Mouse (Mus musculus): ENCODE measurements around the gene Plekhh2. TPM values are rescaled to one million over a fixed set of nuclear protein-coding genes. Genes with fewer than 3 reads are reported as not detected.
A peak's percentile ranks its signal among the peaks of the same experiment; 100 is the strongest.

The Plekhh2 gene
- polyA plus RNA-seq, 1 experiment from 2014 or later: 0.89 TPM

DNA sequence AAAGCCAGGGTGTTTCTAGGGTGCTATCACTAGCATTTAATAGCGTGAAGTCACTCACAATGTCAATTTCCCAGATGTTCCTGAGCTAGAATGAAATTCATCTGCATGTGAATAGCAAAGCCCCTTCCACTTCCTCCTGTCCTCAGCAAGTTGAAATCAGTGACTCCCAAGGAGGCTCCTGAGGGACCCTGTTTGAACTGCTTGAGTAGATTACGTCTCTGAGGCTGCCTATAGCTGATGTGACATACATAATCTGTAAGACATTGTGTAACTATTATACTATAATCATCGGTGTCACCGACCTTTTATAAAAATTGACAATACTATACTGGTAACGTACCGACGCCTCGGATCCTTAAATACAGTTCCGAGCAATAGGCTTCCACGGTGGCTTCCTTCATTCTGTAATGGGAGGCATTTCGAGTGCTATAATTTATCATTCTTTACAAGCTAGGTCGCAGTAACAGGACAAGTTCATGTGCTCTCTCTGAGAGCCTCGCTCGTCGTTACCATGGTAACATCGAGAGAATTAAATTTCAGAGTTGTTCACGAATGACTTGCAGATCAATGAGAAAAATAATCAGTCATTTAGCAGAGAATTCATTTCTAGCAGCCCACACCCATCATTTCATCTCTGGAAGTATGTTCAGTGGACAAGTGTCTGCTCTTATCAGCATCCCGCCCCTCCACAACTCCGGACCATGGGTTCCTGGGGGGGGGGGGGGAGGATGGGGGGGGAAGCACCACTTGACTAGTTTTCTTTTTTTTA is 145.1 kb downstream of the Plekhh2 start:
- Histone ChIP-seq H3K36me3 (ENCODE audit: poor library complexity, severe bottlenecking) (0 out of 2 replicates have a peak, but pooled peaks cover 4% of the 10 kb centered on the region), H3K4me2 (no peak overlapping the region), H3K27me3 (no peaks in the 10 kb centered on the region), H3K9ac (no peak overlapping the region), H3K27ac (peak overlapping the region; percentile 10; the same call in 1 of the 2 replicates), H3K9me3 (replicated peaks) (no peaks in the 10 kb centered on the region), H3K4me1 (0 out of 2 replicates have a peak, but pooled peaks cover 6% of the 10 kb centered on the region), H3K4me3 (no peak overlapping the region)
- peak; percentile 57; the same call in 1 of the 2 replicates for ATAC-seq
- WGBS: 71% methylated on average over 18 of the region's 19 CpGs

DNA sequence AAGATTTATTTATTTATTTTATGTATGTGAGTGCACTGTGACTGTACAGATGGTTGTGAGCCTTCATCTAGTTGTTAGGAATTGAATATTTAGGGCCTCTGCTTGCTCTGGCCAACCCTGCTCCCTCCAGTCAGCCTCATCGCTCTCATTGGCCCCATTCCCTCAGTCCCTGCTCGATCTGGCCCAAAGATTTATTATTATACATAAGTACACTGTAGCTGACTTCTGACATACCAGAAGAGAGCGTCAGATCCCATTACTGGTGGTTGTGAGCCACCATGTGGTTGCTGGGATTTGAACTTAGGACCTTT is 145.7 kb downstream of the Plekhh2 start:
- H3K27me3 ChIP-seq: no peaks in the 10 kb centered on the region

DNA sequence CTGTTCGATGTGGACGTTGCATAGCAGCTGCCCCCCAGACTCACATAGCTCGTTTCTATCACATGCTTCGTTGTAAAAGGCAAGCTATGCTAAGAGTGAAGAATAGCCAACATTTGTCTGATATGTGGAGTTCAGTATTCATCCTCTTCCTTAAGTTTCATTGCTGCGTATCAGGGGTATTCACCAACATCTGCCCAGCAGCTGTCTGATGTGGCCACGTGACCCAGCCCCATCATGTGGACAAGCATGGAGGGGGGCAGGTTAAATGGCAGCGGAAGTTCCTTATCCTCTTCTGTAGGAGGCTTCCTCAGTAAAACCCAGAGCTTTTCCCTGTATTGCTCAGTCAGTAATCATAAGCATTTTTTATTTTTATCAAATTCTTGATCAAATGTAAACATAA is 146.1 kb downstream of the Plekhh2 start:
- H3K36me3 ChIP-seq (ENCODE audit: poor library complexity, severe bottlenecking): no peaks in the 10 kb centered on the region
- 86% methylated on average over 7 of the region's 7 CpGs for WGBS
- H3K4me2 ChIP-seq: no peak overlapping the region
- no peaks in the 10 kb centered on the region for H3K9me3 ChIP-seq (replicated peaks)
- H3K27me3 ChIP-seq: no peaks in the 10 kb centered on the region
- no peak overlapping the region for H3K27ac ChIP-seq
- ATAC-seq: no peak
- H3K9ac ChIP-seq: no peak overlapping the region
- H3K4me1 ChIP-seq: 0 out of 2 replicates have a peak, but pooled peaks cover 6% of the 10 kb centered on the region
- no peak overlapping the region for H3K4me3 ChIP-seq

More for the DNA sequence above, 145.7 kb downstream of the Plekhh2 start:
- Histone ChIP-seq H3K4me1 (0 out of 2 replicates have a peak, but pooled peaks cover 6% of the 10 kb centered on the region), H3K9ac (no peak overlapping the region), H3K4me2 (no peak overlapping the region), H3K4me3 (no peak overlapping the region), H3K9me3 (replicated peaks) (no peaks in the 10 kb centered on the region), H3K36me3 (ENCODE audit: poor library complexity, severe bottlenecking) (no peaks in the 10 kb centered on the region), H3K27ac (no peak overlapping the region)
- WGBS: 95% methylated on average over 3 of the region's 3 CpGs
- ATAC-seq: no peak

DNA sequence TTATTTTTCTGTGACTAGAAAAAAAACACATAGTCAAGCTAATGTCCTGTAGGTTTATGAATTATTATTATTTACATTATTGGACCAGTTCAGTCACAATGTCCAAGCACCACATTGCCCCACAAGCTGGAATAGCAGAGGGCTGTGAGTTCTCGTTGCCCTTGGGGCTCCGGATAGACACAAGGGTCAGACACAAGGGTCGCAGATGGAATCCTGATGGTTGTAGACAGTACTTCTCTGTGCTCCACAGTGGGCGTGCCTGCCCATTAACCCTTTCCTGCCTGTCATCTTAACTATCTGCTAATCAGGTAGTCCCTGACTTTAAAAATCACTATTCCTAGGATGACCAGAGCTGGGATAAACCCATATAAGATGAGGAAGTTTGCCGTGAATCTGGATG is 146.5 kb downstream of the Plekhh2 start:
- Histone ChIP-seq H3K4me3 (no peak overlapping the region), H3K27ac (no peak overlapping the region), H3K4me2 (no peak overlapping the region), H3K9me3 (replicated peaks) (no peaks in the 10 kb centered on the region), H3K27me3 (no peaks in the 10 kb centered on the region), H3K4me1 (0 out of 2 replicates have a peak, but pooled peaks cover 6% of the 10 kb centered on the region), H3K9ac (no peak overlapping the region), H3K36me3 (ENCODE audit: poor library complexity, severe bottlenecking) (no peaks in the 10 kb centered on the region)
- ATAC-seq: no peak
- WGBS: 52% methylated on average over 5 of the region's 5 CpGs

DNA sequence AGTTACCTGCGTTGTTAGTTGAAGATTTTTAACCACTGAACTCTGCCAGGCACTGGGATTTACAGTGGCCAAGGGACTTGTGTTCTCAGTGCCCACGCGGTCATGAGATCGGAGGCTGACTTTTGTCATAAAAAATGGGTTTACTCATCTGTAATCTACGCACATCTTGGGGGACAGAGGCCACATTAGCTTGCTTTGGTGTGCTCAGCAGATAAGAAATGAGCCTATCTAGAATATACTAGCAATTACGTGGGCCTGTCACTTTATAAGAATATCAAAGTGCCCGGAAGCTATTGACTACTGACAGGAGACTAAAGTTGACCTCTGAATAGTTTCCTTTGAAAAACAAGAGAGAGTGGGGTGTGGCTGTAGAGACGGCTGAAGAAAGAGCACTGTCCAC is 147.3 kb downstream of the Plekhh2 start:
- Histone ChIP-seq H3K9me3 (replicated peaks) (no peaks in the 10 kb centered on the region), H3K27me3 (no peaks in the 10 kb centered on the region), H3K4me3 (no peak overlapping the region), H3K4me2 (no peak overlapping the region), H3K9ac (no peak overlapping the region), H3K27ac (no peak overlapping the region), H3K4me1 (0 out of 2 replicates have a peak, but pooled peaks cover 6% of the 10 kb centered on the region), H3K36me3 (ENCODE audit: poor library complexity, severe bottlenecking) (no peaks in the 10 kb centered on the region)
- 83% methylated on average over 8 of the region's 8 CpGs for WGBS
- ATAC-seq: no peak

DNA sequence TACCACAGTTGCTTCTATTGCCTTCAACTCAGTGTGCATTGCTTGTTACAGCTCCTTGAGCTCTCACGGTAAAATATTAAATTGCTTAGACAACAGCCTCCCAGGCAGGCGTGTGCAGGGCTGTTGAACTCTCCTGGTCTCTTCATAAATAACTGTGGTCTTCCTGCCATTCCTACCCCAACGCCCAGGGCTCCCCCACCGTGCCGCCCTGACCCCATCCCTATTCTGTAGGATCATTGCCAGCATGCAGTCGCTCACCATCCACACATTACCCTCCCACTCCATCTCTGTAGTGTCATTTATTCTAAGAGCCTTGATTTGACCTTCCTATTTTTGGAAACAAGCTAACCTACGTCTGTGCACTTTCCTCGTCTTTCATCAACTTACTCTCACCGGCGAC is 153.4 kb downstream of the Plekhh2 start:
- Histone ChIP-seq H3K4me3 (no peak overlapping the region), H3K9ac (no peak overlapping the region), H3K9me3 (replicated peaks) (no peaks in the 10 kb centered on the region), H3K4me1 (no peaks in the 10 kb centered on the region), H3K36me3 (ENCODE audit: poor library complexity, severe bottlenecking) (no peaks in the 10 kb centered on the region), H3K27me3 (no peaks in the 10 kb centered on the region), H3K4me2 (no peak overlapping the region), H3K27ac (no peak overlapping the region)
- no peak for ATAC-seq
- 64% methylated on average over 10 of the region's 10 CpGs for WGBS

DNA sequence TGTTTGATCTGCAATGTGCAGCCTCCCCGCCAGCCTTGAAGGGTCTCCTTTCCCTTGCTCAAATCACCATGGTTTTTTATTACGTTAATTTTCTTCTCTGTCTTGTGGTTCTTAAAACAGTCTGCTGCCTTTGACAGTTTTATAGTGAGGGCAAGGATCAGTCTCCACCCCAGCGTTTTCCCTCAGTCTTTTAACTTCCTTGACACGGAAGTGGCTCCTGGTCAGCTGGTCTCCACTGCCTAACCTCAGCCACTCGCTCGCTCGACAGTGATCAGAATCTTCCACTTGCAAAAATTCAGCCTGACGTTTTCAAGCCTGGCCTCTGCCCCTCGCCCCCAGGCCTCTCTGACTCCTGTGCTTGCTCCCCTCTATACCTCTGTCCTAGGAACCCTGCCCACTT is 154.0 kb downstream of the Plekhh2 start:
- no peak overlapping the region for H3K27ac ChIP-seq
- H3K27me3 ChIP-seq: no peaks in the 10 kb centered on the region
- no peak overlapping the region for H3K9ac ChIP-seq
- no peak overlapping the region for H3K4me2 ChIP-seq
- H3K36me3 ChIP-seq (ENCODE audit: poor library complexity, severe bottlenecking): no peaks in the 10 kb centered on the region
- no peaks in the 10 kb centered on the region for H3K9me3 ChIP-seq (replicated peaks)
- no peak for ATAC-seq
- 66% methylated on average over 9 of the region's 9 CpGs for WGBS
- H3K4me3 ChIP-seq: no peak overlapping the region
- no peaks in the 10 kb centered on the region for H3K4me1 ChIP-seq

DNA sequence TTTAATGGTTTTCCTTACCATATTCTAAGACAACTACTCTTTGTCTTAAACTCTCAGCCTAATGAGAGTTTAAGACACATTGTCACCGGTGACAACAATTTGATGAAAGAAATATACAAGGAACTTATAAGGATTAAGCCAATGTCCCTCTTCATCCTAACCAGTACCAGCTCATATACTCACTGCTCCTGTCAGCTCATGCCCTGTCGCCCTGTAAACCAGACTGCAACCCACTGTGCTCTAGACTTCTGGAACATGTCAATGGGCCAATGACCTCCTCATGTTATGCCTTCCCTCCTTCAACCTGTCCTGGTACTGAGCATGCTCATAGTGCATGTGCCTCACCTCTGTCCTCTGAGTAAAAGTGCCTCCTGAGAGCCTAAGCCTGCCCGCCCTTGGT is 156.2 kb downstream of the Plekhh2 start:
- H3K27me3 ChIP-seq: no peaks in the 10 kb centered on the region
- no peak overlapping the region for H3K4me3 ChIP-seq
- WGBS: 90% methylated on average over 3 of the region's 3 CpGs
- H3K4me1 ChIP-seq: no peaks in the 10 kb centered on the region
- H3K9me3 ChIP-seq (replicated peaks): no peaks in the 10 kb centered on the region
- ATAC-seq: no peak
- H3K4me2 ChIP-seq: no peak overlapping the region
- H3K36me3 ChIP-seq (ENCODE audit: poor library complexity, severe bottlenecking): no peaks in the 10 kb centered on the region
- H3K9ac ChIP-seq: no peak overlapping the region
- H3K27ac ChIP-seq: no peak overlapping the region

Other genes with a start within 250 kb of the Plekhh2 start
- 6.4 and 6.9 TPM in 2 replicates for gene Thada, start 45.7 kb upstream of the Plekhh2 start, polyA plus RNA-seq (2015; fragmentation: Nextera tagmentation; extraction: Ambion mirVana)
- gene Dync2li1, start 114.6 kb downstream of the Plekhh2 start, polyA plus RNA-seq (2015; fragmentation: Nextera tagmentation; extraction: Ambion mirVana): 30.6 and 35.9 TPM in 2 replicates
- 0.09 and 0.37 TPM in 2 replicates for gene Abcg8, start 164.4 kb downstream of the Plekhh2 start, polyA plus RNA-seq (2015; fragmentation: Nextera tagmentation; extraction: Ambion mirVana)
- gene Abcg5, start 171.1 kb downstream of the Plekhh2 start, polyA plus RNA-seq (2015; fragmentation: Nextera tagmentation; extraction: Ambion mirVana): 4.1 and 4.3 TPM in 2 replicates